Mouse (Mus musculus) small intestine, adult 2 months (tissue): ENCODE results near the gene Plch1.

Source experiments
- CTCF ChIP-seq: fragments of 200-500 bp; IDR thresholded peaks from 2 replicates; pipeline ENCODE4 v1.5.1; 2012; ENCODE audit warnings: low read depth, mild to moderate bottlenecking, control low read depth, inconsistent platforms, low read length, moderate library complexity, mixed read lengths; ENCODE audit not compliant: insufficient replicate concordance, insufficient read length; ENCODE audit errors: extremely low read depth
- POLR2A ChIP-seq: fragments of 200-500 bp; IDR thresholded peaks from 2 replicates; pipeline ENCODE4 v1.6.1; 2012; ENCODE audit warnings: low read depth, mild to moderate bottlenecking, control low read depth, inconsistent platforms, low read length, moderate library complexity

- no peak for TF ChIP-seq POLR2A
- TF ChIP-seq CTCF: no peak
Measured at GRCm38 (mm10) chr3:63815131-63815530, 84.1 kb downstream of the Plch1 start.
